Mouse (Mus musculus): Measurements from ENCODE around the gene Mrtfb. TPM values are rescaled to one million over a fixed set of nuclear protein-coding genes. Genes with fewer than 3 reads are reported as not detected.
A peak's percentile ranks its signal among the peaks of the same experiment; 100 is the strongest.

Gene Mrtfb
- polyA plus RNA-seq, 1 experiment, result 8.5 TPM

DNA sequence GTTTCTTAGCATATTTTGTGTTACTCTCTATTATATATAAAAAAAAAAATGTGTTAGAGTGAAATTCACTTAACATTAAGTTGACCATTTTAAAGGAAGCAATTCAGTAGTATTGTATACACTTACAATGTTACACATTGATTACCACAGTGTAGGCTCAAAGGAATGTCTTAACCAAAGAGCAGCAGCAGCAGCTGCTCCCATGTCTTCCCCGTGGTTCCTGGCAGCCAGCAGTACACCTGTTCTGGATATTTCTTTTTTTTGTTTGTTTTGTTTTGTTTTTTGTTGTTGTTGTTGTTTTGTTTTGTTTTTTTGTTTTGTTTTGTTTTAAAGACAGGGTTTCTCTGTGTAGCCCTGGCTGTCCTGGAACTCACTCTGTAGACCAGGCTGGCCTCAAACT lies 112.4 kb downstream of the Mrtfb start:
- WGBS, result 79% methylated on average over 1 of the region's 1 CpGs
- H3K36me3 ChIP-seq (ENCODE audit: control insufficient read depth, insufficient read depth, low read length), result 0 out of 2 replicates have a peak, but pooled peaks cover 2% of the 10 kb centered on the region
- TF ChIP-seq POLR2A (IDR thresholded peaks at IDR 0.05; ENCODE audit: low read depth, low read length), result no peak
- no peak for TF ChIP-seq CTCF (IDR thresholded peaks at IDR 0.05; ENCODE audit: extremely low read depth, insufficient read length, insufficient replicate concordance, low read depth, low read length)

GRCm38 (mm10) chr16:13371740-13372287 lies 115.5 kb downstream of the Mrtfb start:
- Histone ChIP-seq H3K27me3 (ENCODE audit: control insufficient read depth, insufficient read depth, low read length) (no peaks in the 10 kb centered on the region), H3K27ac (ENCODE audit: insufficient read depth, low read depth, low read length) (peak overlapping the region; percentile 78), H3K4me3 (ENCODE audit: low read depth, low read length) (peak overlapping the region; percentile 65), H3K36me3 (ENCODE audit: control insufficient read depth, insufficient read depth, low read length) (0 out of 2 replicates have a peak, but pooled peaks cover 2% of the 10 kb centered on the region), H3K4me1 (ENCODE audit: control insufficient read depth, insufficient read depth, insufficient read length, low read length) (no peaks in the 10 kb centered on the region)
- WGBS, result 12% methylated on average over 11 of the region's 11 CpGs
- TF ChIP-seq CTCF (IDR thresholded peaks at IDR 0.05; ENCODE audit: extremely low read depth, insufficient read length, insufficient replicate concordance, low read depth, low read length), result no peak
- no peak for TF ChIP-seq POLR2A (IDR thresholded peaks at IDR 0.05; ENCODE audit: low read depth, low read length)

More for the DNA sequence above, 112.4 kb downstream of the Mrtfb start:
- no peaks in the 10 kb centered on the region for H3K4me1 ChIP-seq (ENCODE audit: control insufficient read depth, insufficient read depth, insufficient read length, low read length)
- H3K27me3 ChIP-seq (ENCODE audit: control insufficient read depth, insufficient read depth, low read length), result no peaks in the 10 kb centered on the region
- no peak overlapping the region for H3K27ac ChIP-seq (ENCODE audit: insufficient read depth, low read depth, low read length)
- no peak overlapping the region for H3K4me3 ChIP-seq (ENCODE audit: low read depth, low read length)

GRCm38 (mm10) chr16:13372899-13373533 lies 116.7 kb downstream of the Mrtfb start:
- no peak overlapping the region for H3K27ac ChIP-seq (ENCODE audit: insufficient read depth, low read depth, low read length)
- TF ChIP-seq CTCF (IDR thresholded peaks at IDR 0.05; ENCODE audit: extremely low read depth, insufficient read length, insufficient replicate concordance, low read depth, low read length) (no peak), POLR2A (IDR thresholded peaks at IDR 0.05; ENCODE audit: low read depth, low read length) (no peak)
- 89% methylated on average over 8 of the region's 8 CpGs for WGBS
- no peaks in the 10 kb centered on the region for H3K27me3 ChIP-seq (ENCODE audit: control insufficient read depth, insufficient read depth, low read length)
- H3K36me3 ChIP-seq (ENCODE audit: control insufficient read depth, insufficient read depth, low read length), result 0 out of 2 replicates have a peak, but pooled peaks cover 3% of the 10 kb centered on the region
- no peak overlapping the region for H3K4me3 ChIP-seq (ENCODE audit: low read depth, low read length)
- H3K4me1 ChIP-seq (ENCODE audit: control insufficient read depth, insufficient read depth, insufficient read length, low read length), result no peaks in the 10 kb centered on the region

GRCm38 (mm10) chr16:13376947-13377486 lies 120.7 kb downstream of the Mrtfb start:
- no peak overlapping the region for H3K27ac ChIP-seq (ENCODE audit: insufficient read depth, low read depth, low read length)

DNA sequence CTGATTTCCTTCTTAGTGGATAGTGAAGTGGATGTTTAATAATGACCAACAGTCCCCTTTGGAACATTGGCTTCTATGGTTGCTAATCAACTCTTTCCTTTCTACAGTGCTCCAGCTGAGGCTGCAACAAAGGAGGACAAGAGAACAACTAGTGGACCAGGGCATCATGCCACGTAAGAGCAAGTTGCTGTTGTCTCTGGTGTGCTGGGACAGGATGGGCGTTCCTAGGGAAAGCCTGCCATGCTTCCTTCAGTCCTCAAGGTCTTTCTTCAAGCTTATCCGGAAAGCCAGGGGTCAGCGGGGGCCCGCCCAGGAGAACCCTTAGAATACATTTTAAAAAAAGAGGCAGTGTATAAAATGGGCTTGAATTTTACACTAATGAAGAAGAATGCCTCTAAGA lies 121.9 kb downstream of the Mrtfb start:
- Histone ChIP-seq H3K36me3 (ENCODE audit: control insufficient read depth, insufficient read depth, low read length) (peaks cover 12% of the 10 kb centered on the region), H3K4me1 (ENCODE audit: control insufficient read depth, insufficient read depth, insufficient read length, low read length) (no peaks in the 10 kb centered on the region), H3K27ac (ENCODE audit: insufficient read depth, low read depth, low read length) (no peak overlapping the region; the same call in 1 of the 2 replicates), H3K27me3 (ENCODE audit: control insufficient read depth, insufficient read depth, low read length) (no peaks in the 10 kb centered on the region), H3K4me3 (ENCODE audit: low read depth, low read length) (no peak overlapping the region)
- 88% methylated on average over 5 of the region's 5 CpGs for WGBS
- TF ChIP-seq POLR2A (IDR thresholded peaks at IDR 0.05; ENCODE audit: low read depth, low read length) (no peak), CTCF (IDR thresholded peaks at IDR 0.05; ENCODE audit: extremely low read depth, insufficient read length, insufficient replicate concordance, low read depth, low read length) (no peak)

More at GRCm38 (mm10) chr16:13376947-13377486, 120.7 kb downstream of the Mrtfb start:
- Histone ChIP-seq H3K36me3 (ENCODE audit: control insufficient read depth, insufficient read depth, low read length) (peaks cover 12% of the 10 kb centered on the region), H3K4me1 (ENCODE audit: control insufficient read depth, insufficient read depth, insufficient read length, low read length) (no peaks in the 10 kb centered on the region), H3K27me3 (ENCODE audit: control insufficient read depth, insufficient read depth, low read length) (no peaks in the 10 kb centered on the region), H3K4me3 (ENCODE audit: low read depth, low read length) (no peak overlapping the region)
- TF ChIP-seq CTCF (IDR thresholded peaks at IDR 0.05; ENCODE audit: extremely low read depth, insufficient read length, insufficient replicate concordance, low read depth, low read length), result no peak
- no peak for TF ChIP-seq POLR2A (IDR thresholded peaks at IDR 0.05; ENCODE audit: low read depth, low read length)
- 90% methylated on average over 7 of the region's 7 CpGs for WGBS

DNA sequence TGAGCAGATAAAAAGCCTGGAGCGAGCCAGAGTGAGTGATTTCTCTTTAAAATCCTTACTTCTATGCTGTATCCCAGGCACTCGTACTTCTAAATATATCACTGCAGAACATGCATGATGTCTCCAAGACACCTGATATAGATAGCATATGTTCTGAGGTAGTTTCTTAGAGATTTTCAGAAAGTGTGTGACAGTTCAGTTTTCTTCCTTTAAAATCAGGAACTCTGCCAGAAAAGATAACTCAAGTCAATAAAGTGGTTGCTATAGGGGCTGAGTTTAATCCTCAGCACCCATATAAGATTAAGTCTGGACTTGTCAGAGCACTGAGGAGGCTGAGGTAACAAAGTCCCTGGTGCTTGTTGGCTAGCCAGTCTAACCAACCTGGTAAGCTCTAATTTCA lies 123.6 kb downstream of the Mrtfb start:
- H3K27ac ChIP-seq (ENCODE audit: insufficient read depth, low read depth, low read length), result no peak overlapping the region
- 79% methylated on average over 2 of the region's 2 CpGs for WGBS
- no peak overlapping the region for H3K4me3 ChIP-seq (ENCODE audit: low read depth, low read length)
- TF ChIP-seq POLR2A (IDR thresholded peaks at IDR 0.05; ENCODE audit: low read depth, low read length) (no peak), CTCF (IDR thresholded peaks at IDR 0.05; ENCODE audit: extremely low read depth, insufficient read length, insufficient replicate concordance, low read depth, low read length) (no peak)
- no peaks in the 10 kb centered on the region for H3K4me1 ChIP-seq (ENCODE audit: control insufficient read depth, insufficient read depth, insufficient read length, low read length)
- H3K27me3 ChIP-seq (ENCODE audit: control insufficient read depth, insufficient read depth, low read length), result no peaks in the 10 kb centered on the region
- H3K36me3 ChIP-seq (ENCODE audit: control insufficient read depth, insufficient read depth, low read length), result peaks cover 22% of the 10 kb centered on the region

DNA sequence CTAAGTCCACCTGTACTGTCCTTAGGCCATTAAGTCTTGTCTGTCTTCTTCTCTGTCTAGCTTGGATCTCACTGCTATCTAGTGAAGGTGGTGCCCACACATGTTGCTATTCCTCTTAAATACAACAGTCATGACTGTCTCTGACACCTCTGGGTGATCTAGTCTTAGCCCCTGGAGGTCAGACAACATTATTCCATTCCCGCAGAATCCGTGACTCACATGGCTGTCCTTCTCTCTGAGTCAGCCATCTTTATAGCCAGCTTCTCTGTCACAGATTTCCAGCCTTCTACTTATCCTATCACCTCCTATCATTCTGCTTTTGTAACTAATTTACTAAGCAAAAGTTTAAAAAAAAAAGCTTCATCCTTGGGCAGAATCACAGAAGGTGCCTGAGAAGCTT lies 125.5 kb downstream of the Mrtfb start:
- H3K27me3 ChIP-seq (ENCODE audit: control insufficient read depth, insufficient read depth, low read length), result no peaks in the 10 kb centered on the region
- no peak overlapping the region for H3K27ac ChIP-seq (ENCODE audit: insufficient read depth, low read depth, low read length)
- no peak overlapping the region for H3K4me3 ChIP-seq (ENCODE audit: low read depth, low read length)
- H3K4me1 ChIP-seq (ENCODE audit: control insufficient read depth, insufficient read depth, insufficient read length, low read length), result no peaks in the 10 kb centered on the region
- H3K36me3 ChIP-seq (ENCODE audit: control insufficient read depth, insufficient read depth, low read length), result peaks cover 38% of the 10 kb centered on the region
- TF ChIP-seq CTCF (IDR thresholded peaks at IDR 0.05; ENCODE audit: extremely low read depth, insufficient read length, insufficient replicate concordance, low read depth, low read length) (no peak), POLR2A (IDR thresholded peaks at IDR 0.05; ENCODE audit: low read depth, low read length) (no peak)
- 96% methylated on average over 2 of the region's 2 CpGs for whole genome bisulfite sequencing

Measured in small intestine, adult 2 months (tissue).